Mouse (Mus musculus): ENCODE results near the gene Icam1. TPM values are rescaled to one million over a fixed set of nuclear protein-coding genes. Genes with fewer than 3 reads are reported as not detected.
A peak's percentile ranks its signal among the peaks of the same experiment; 100 is the strongest.

The Icam1 gene
- polyA plus RNA-seq, 1 experiment: 0.09 TPM

GRCm38 (mm10) chr9:20973001-20973681 lies 42.6 kb upstream of the Icam1 start:
- H3K4me3 ChIP-seq (ENCODE audit: insufficient read depth, poor library complexity, severe bottlenecking): no peak overlapping the region
- peaks cover 51% of the 10 kb centered on the region for H3K79me3 ChIP-seq (ENCODE audit: low read depth)
- H3K79me2 ChIP-seq (ENCODE audit: control insufficient read depth, insufficient read depth): peaks cover 73% of the 10 kb centered on the region
- H3ac ChIP-seq (ENCODE audit: control insufficient read depth, insufficient read length, low read depth): no peak overlapping the region
- TF ChIP-seq CTCF (IDR thresholded peaks at IDR 0.05; ENCODE audit: control insufficient read depth, insufficient read depth, insufficient read length) (no peak), MAX (IDR thresholded peaks at IDR 0.05) (no peak), FOSL1 (IDR thresholded peaks at IDR 0.05; ENCODE audit: insufficient read depth, low read length, poor library complexity, severe bottlenecking) (no peak), MYOD1 (IDR thresholded peaks at IDR 0.05; ENCODE audit: control insufficient read depth, insufficient read length, low read depth) (no peak), USF1 (IDR thresholded peaks at IDR 0.05; ENCODE audit: low read depth) (no peak), CEBPB (IDR thresholded peaks at IDR 0.05; ENCODE audit: low read depth) (no peak)
- peaks cover 11% of the 10 kb centered on the region for H3K36me3 ChIP-seq (ENCODE audit: control insufficient read depth, insufficient read depth)
- H3K27me3 ChIP-seq (ENCODE audit: control insufficient read depth, insufficient read depth, insufficient read length): no peaks in the 10 kb centered on the region

- Histone ChIP-seq H3K79me2 (ENCODE audit: control insufficient read depth, insufficient read depth) (peaks cover 68% of the 10 kb centered on the region), H3ac (ENCODE audit: control insufficient read depth, insufficient read length, low read depth) (no peak overlapping the region), H3K27me3 (ENCODE audit: control insufficient read depth, insufficient read depth, insufficient read length) (no peaks in the 10 kb centered on the region), H3K79me3 (ENCODE audit: low read depth) (peaks cover 50% of the 10 kb centered on the region), H3K36me3 (ENCODE audit: control insufficient read depth, insufficient read depth) (peaks cover 6% of the 10 kb centered on the region), H3K4me3 (ENCODE audit: insufficient read depth, poor library complexity, severe bottlenecking) (no peak overlapping the region)
- TF ChIP-seq MYOG (IDR thresholded peaks at IDR 0.05; ENCODE audit: control insufficient read depth, extremely low read depth, insufficient read length) (no peak), MYOD1 (IDR thresholded peaks at IDR 0.05; ENCODE audit: control insufficient read depth, insufficient read length, low read depth) (no peak), MAX (IDR thresholded peaks at IDR 0.05) (no peak), CTCF (IDR thresholded peaks at IDR 0.05; ENCODE audit: control insufficient read depth, insufficient read depth, insufficient read length) (no peak), USF1 (IDR thresholded peaks at IDR 0.05; ENCODE audit: low read depth) (no peak), CEBPB (IDR thresholded peaks at IDR 0.05; ENCODE audit: low read depth) (no peak), FOSL1 (IDR thresholded peaks at IDR 0.05; ENCODE audit: insufficient read depth, low read length, poor library complexity, severe bottlenecking) (no peak)
Observed at GRCm38 (mm10) chr9:20973682-20974075, 42.1 kb upstream of the Icam1 start.

GRCm38 (mm10) chr9:20975431-20976215 lies 40.2 kb upstream of the Icam1 start:
- Histone ChIP-seq H3K27me3 (ENCODE audit: control insufficient read depth, insufficient read depth, insufficient read length) (no peaks in the 10 kb centered on the region), H3K4me3 (ENCODE audit: insufficient read depth, poor library complexity, severe bottlenecking) (peak overlapping the region; percentile 61), H3K36me3 (ENCODE audit: control insufficient read depth, insufficient read depth) (no peaks in the 10 kb centered on the region), H3K79me2 (ENCODE audit: control insufficient read depth, insufficient read depth) (peaks cover 53% of the 10 kb centered on the region), H3ac (ENCODE audit: control insufficient read depth, insufficient read length, low read depth) (peak overlapping the region; percentile 88), H3K79me3 (ENCODE audit: low read depth) (peaks cover 36% of the 10 kb centered on the region)
- TF ChIP-seq USF1 (IDR thresholded peaks at IDR 0.05; ENCODE audit: low read depth) (no peak), CEBPB (IDR thresholded peaks at IDR 0.05; ENCODE audit: low read depth) (no peak), MAX (IDR thresholded peaks at IDR 0.05) (no peak)

GRCm38 (mm10) chr9:20976216-20976960 lies 39.4 kb upstream of the Icam1 start, which contains the start of gene S1pr2:
Gene S1pr2, minus strand, starts transcription at chr9:20976781.
- Histone ChIP-seq H3K79me3 (ENCODE audit: low read depth) (peaks cover 29% of the 10 kb centered on the region), H3K27me3 (ENCODE audit: control insufficient read depth, insufficient read depth, insufficient read length) (no peaks in the 10 kb centered on the region), H3K36me3 (ENCODE audit: control insufficient read depth, insufficient read depth) (no peaks in the 10 kb centered on the region), H3ac (ENCODE audit: control insufficient read depth, insufficient read length, low read depth) (peak within 1 kb of the TSS; percentile 88), H3K4me3 (ENCODE audit: insufficient read depth, poor library complexity, severe bottlenecking) (peak within 1 kb of the TSS; percentile 61), H3K79me2 (ENCODE audit: control insufficient read depth, insufficient read depth) (peaks cover 45% of the 10 kb centered on the region)
- TF ChIP-seq CEBPB (IDR thresholded peaks at IDR 0.05; ENCODE audit: low read depth): no peak
- TF ChIP-seq MAX (IDR thresholded peaks at IDR 0.05): peak; percentile 40

- no peak overlapping the region for H3K4me3 ChIP-seq (ENCODE audit: insufficient read depth, poor library complexity, severe bottlenecking)
- no peaks in the 10 kb centered on the region for H3K27me3 ChIP-seq (ENCODE audit: control insufficient read depth, insufficient read depth, insufficient read length)
Observed at GRCm38 (mm10) chr9:20976961-20977689, 38.7 kb upstream of the Icam1 start.

More at GRCm38 (mm10) chr9:20976961-20977689, 38.7 kb upstream of the Icam1 start:
- Histone ChIP-seq H3K79me3 (ENCODE audit: low read depth) (peaks cover 26% of the 10 kb centered on the region), H3K79me2 (ENCODE audit: control insufficient read depth, insufficient read depth) (peaks cover 38% of the 10 kb centered on the region), H3K36me3 (ENCODE audit: control insufficient read depth, insufficient read depth) (no peaks in the 10 kb centered on the region), H3ac (ENCODE audit: control insufficient read depth, insufficient read length, low read depth) (no peak overlapping the region)
- TF ChIP-seq MYOG (IDR thresholded peaks at IDR 0.05; ENCODE audit: control insufficient read depth, extremely low read depth, insufficient read length) (no peak), MYOD1 (IDR thresholded peaks at IDR 0.05; ENCODE audit: control insufficient read depth, insufficient read length, low read depth) (no peak), USF1 (IDR thresholded peaks at IDR 0.05; ENCODE audit: low read depth) (no peak), CTCF (IDR thresholded peaks at IDR 0.05; ENCODE audit: control insufficient read depth, insufficient read depth, insufficient read length) (no peak), FOSL1 (IDR thresholded peaks at IDR 0.05; ENCODE audit: insufficient read depth, low read length, poor library complexity, severe bottlenecking) (no peak), MAX (IDR thresholded peaks at IDR 0.05) (no peak), CEBPB (IDR thresholded peaks at IDR 0.05; ENCODE audit: low read depth) (no peak)

All from C2C12 (cell line).